Mouse (Mus musculus): ENCODE data around the gene Tgfbr2.

- no peak for TF ChIP-seq MYOG (IDR thresholded peaks at IDR 0.05; ENCODE audit: control insufficient read depth in 1 of 3, insufficient read depth in 1 of 3, insufficient read length in 2 of 3, low read depth in 2 of 3)
- no peak for TF ChIP-seq POLR2A (IDR thresholded peaks at IDR 0.05; ENCODE audit: insufficient read length, low read depth)
- TF ChIP-seq MAX (IDR thresholded peaks at IDR 0.05; ENCODE audit: low read depth): no peak
- TF ChIP-seq MYOD1 (IDR thresholded peaks at IDR 0.05; ENCODE audit: control insufficient read depth in 1 of 3, insufficient read length in 2 of 3, low read depth in 2 of 3): no peak
- TF ChIP-seq E2F4 (IDR thresholded peaks at IDR 0.05; ENCODE audit: insufficient read depth): no peak
- no peak for TF ChIP-seq REST (IDR thresholded peaks at IDR 0.05; ENCODE audit: insufficient read depth, insufficient read length)
- no peak for TF ChIP-seq USF1 (IDR thresholded peaks at IDR 0.05; ENCODE audit: low read depth)
- TF ChIP-seq TCF3 (IDR thresholded peaks at IDR 0.05; ENCODE audit: insufficient read length, low read depth): no peak
- TF ChIP-seq POLR2AphosphoS2 (IDR thresholded peaks at IDR 0.05; ENCODE audit: insufficient read length, low read depth): no peak
- no peak for TF ChIP-seq TCF12 (IDR thresholded peaks at IDR 0.05; ENCODE audit: insufficient read depth, poor library complexity, severe bottlenecking)
These were observed 22.5 kb upstream of the Tgfbr2 start for GRCm38 (mm10) chr9:116197491-116198170.
